Mouse (Mus musculus) hindbrain, embryonic 11.5 days (tissue): ENCODE data around the gene Vps26a. TPM values are rescaled to one million over a fixed set of nuclear protein-coding genes. Genes with fewer than 3 reads are reported as not detected.

Experiments used
- ATAC-seq: fragments of 200-750 bp; cut with Nextera tagmentation; 2 replicates; pipeline ENCODE4 v1.8.0; 2017; ENCODE audit warnings: mild to moderate bottlenecking, moderate TSS enrichment, moderate library complexity; ENCODE audit not compliant: low FRiP score
- DNase-seq: peaks from one replicate; pipeline ENCODE4 v3.0.0-alpha.2; 2015; ENCODE audit warnings: low spot score
- H3K27ac ChIP-seq: fragments of 300-500 bp; sonication (generic); 2 replicates; pipeline ENCODE4 v1.5.1; 2014; ENCODE audit warnings: mild to moderate bottlenecking, low read depth, low read length
- H3K27me3 ChIP-seq: fragments of 300-500 bp; sonication (generic); 2 replicates; pipeline ENCODE4 v1.6.1; 2014; ENCODE audit warnings: mild to moderate bottlenecking, low read length, moderate library complexity, mixed read lengths; ENCODE audit not compliant: control insufficient read depth, insufficient read depth
- H3K36me3 ChIP-seq: fragments of 300-500 bp; sonication (generic); 2 replicates; pipeline ENCODE4 v1.6.1; 2014; ENCODE audit warnings: mild to moderate bottlenecking, low read length, moderate library complexity, mixed read lengths; ENCODE audit not compliant: control insufficient read depth, insufficient read depth
- H3K4me1 ChIP-seq: fragments of 300-500 bp; sonication (generic); replicated peaks from 2 replicates; pipeline ENCODE4 v1.6.1; 2014; ENCODE audit warnings: low read length, mixed read lengths; ENCODE audit not compliant: control insufficient read depth, insufficient read depth
- H3K4me2 ChIP-seq: fragments of 300-500 bp; sonication (generic); replicated peaks from 2 replicates; pipeline ENCODE4 v1.6.1; 2014; ENCODE audit warnings: mild to moderate bottlenecking, low read depth, low read length
- H3K4me3 ChIP-seq: fragments of 300-500 bp; sonication (generic); 2 replicates; pipeline ENCODE4 v1.5.1; 2014; ENCODE audit warnings: low read depth, low read length
- H3K9ac ChIP-seq: fragments of 300-500 bp; sonication (generic); 2 replicates; pipeline ENCODE4 v1.6.1; 2014; ENCODE audit warnings: low read depth, low read length
- H3K9me3 ChIP-seq: fragments of 300-500 bp; sonication (generic); 2 replicates; pipeline ENCODE4 v1.6.1; 2016; ENCODE audit warnings: low read length; ENCODE audit not compliant: control insufficient read depth
- WGBS: fragments of 180-500 bp; shearing (Covaris S2); extraction: QIAGEN DNeasy Blood & Tissue Kit; methylation state at CpG from one replicate; pipeline ENCODE4 v1.1.7; 2014; 5-methylcytosine and 5-hydroxymethylcytosine counted together
- polyA plus RNA-seq: library from polyadenylated mRNA; unstranded; fragments of >200 nt; fragmentation: Nextera tagmentation; extraction: Ambion mirVana; gene quantifications from 2 replicates; pipeline ENCODE4 v1.2.1, GENCODE M21; 2014

Vps26a gene
- polyA plus RNA-seq, 1 experiment from 2014 or later = 91.4 TPM

GRCm38 (mm10) chr10:62512855-62513254, 26.2 kb upstream of the Vps26a start:
- Histone ChIP-seq H3K27me3 (no peaks in the 10 kb centered on the region), H3K36me3 (no peaks in the 10 kb centered on the region), H3K9me3 (no peaks in the 10 kb centered on the region), H3K4me3 (no peak overlapping the region), H3K4me2 (no peak overlapping the region), H3K27ac (no peak overlapping the region), H3K9ac (no peak overlapping the region), H3K4me1 (no peaks in the 10 kb centered on the region)
- WGBS = 91% methylated on average over 4 of the region's 4 CpGs
- ATAC-seq (no peak), DNase-seq (no peak)

GRCm38 (mm10) chr10:62511528-62511927, 24.9 kb upstream of the Vps26a start:
- ATAC-seq (no peak), DNase-seq (no peak)
- Histone ChIP-seq H3K4me2 (no peak overlapping the region), H3K4me3 (no peak overlapping the region), H3K4me1 (no peaks in the 10 kb centered on the region), H3K9ac (no peak overlapping the region), H3K27ac (no peak overlapping the region), H3K36me3 (no peaks in the 10 kb centered on the region), H3K9me3 (no peaks in the 10 kb centered on the region), H3K27me3 (no peaks in the 10 kb centered on the region)
- 90% methylated on average over 6 of the region's 6 CpGs for WGBS

GRCm38 (mm10) chr10:62509032-62509656, 22.5 kb upstream of the Vps26a start:
- ATAC-seq = no peak
- Histone ChIP-seq H3K36me3 (no peaks in the 10 kb centered on the region), H3K27me3 (no peaks in the 10 kb centered on the region), H3K4me3 (no peak overlapping the region), H3K27ac (no peak overlapping the region), H3K9me3 (no peaks in the 10 kb centered on the region), H3K4me1 (no peaks in the 10 kb centered on the region), H3K4me2 (no peak overlapping the region), H3K9ac (no peak overlapping the region)
- WGBS = 70% methylated on average over 11 of the region's 11 CpGs
- no peak for DNase-seq

- H3K9ac ChIP-seq = no peak overlapping the region; the same call in 1 of the 2 replicates
- H3K4me1 ChIP-seq = no peaks in the 10 kb centered on the region
- no peaks in the 10 kb centered on the region for H3K27me3 ChIP-seq
- peak overlapping the region; percentile 15; the same call in 1 of the 2 replicates for H3K4me3 ChIP-seq
- ATAC-seq = no peak
- DNase-seq = peak; percentile 25
- no peaks in the 10 kb centered on the region for H3K36me3 ChIP-seq
- no peaks in the 10 kb centered on the region for H3K9me3 ChIP-seq
- 7% methylated on average over 11 of the region's 11 CpGs for WGBS
- no peak overlapping the region for H3K27ac ChIP-seq
- peak overlapping the region; percentile 34 for H3K4me2 ChIP-seq
Observed at GRCm38 (mm10) chr10:62508459-62508858, 21.9 kb upstream of the Vps26a start.

GRCm38 (mm10) chr10:62507591-62508308, 21.1 kb upstream of the Vps26a start:
- Histone ChIP-seq H3K9me3 (no peaks in the 10 kb centered on the region), H3K27me3 (no peaks in the 10 kb centered on the region), H3K36me3 (no peaks in the 10 kb centered on the region), H3K9ac (no peak overlapping the region), H3K27ac (no peak overlapping the region), H3K4me1 (no peaks in the 10 kb centered on the region), H3K4me3 (no peak overlapping the region), H3K4me2 (peak overlapping the region; percentile 34)
- ATAC-seq = no peak
- DNase-seq = peak; percentile 35
- WGBS = 15% methylated on average over 18 of the region's 18 CpGs

- no peak overlapping the region for H3K27ac ChIP-seq
- H3K4me3 ChIP-seq = no peak overlapping the region
- DNase-seq = no peak
- no peak overlapping the region for H3K9ac ChIP-seq
- H3K9me3 ChIP-seq = no peaks in the 10 kb centered on the region
- ATAC-seq = no peak
- H3K36me3 ChIP-seq = no peaks in the 10 kb centered on the region
- WGBS = 92% methylated on average over 4 of the region's 4 CpGs
- H3K27me3 ChIP-seq = no peaks in the 10 kb centered on the region
- no peaks in the 10 kb centered on the region for H3K4me1 ChIP-seq
- H3K4me2 ChIP-seq = no peak overlapping the region
Observed at GRCm38 (mm10) chr10:62507071-62507470, 20.5 kb upstream of the Vps26a start.

- H3K4me1 ChIP-seq = no peaks in the 10 kb centered on the region
- no peak overlapping the region for H3K9ac ChIP-seq
- 85% methylated on average over 17 of the region's 17 CpGs for WGBS
- H3K27me3 ChIP-seq = no peaks in the 10 kb centered on the region
- no peak overlapping the region for H3K4me3 ChIP-seq
- H3K4me2 ChIP-seq = no peak overlapping the region
- no peaks in the 10 kb centered on the region for H3K9me3 ChIP-seq
- ATAC-seq (no peak), DNase-seq (no peak)
- no peak overlapping the region for H3K27ac ChIP-seq
- H3K36me3 ChIP-seq = no peaks in the 10 kb centered on the region
Observed at GRCm38 (mm10) chr10:62506019-62506556, 19.5 kb upstream of the Vps26a start.

GRCm38 (mm10) chr10:62505224-62505983, 18.8 kb upstream of the Vps26a start:
- Histone ChIP-seq H3K9me3 (no peaks in the 10 kb centered on the region), H3K4me1 (no peaks in the 10 kb centered on the region), H3K27me3 (no peaks in the 10 kb centered on the region), H3K36me3 (no peaks in the 10 kb centered on the region), H3K4me3 (no peak overlapping the region), H3K4me2 (no peak overlapping the region), H3K27ac (no peak overlapping the region), H3K9ac (no peak overlapping the region)
- 78% methylated on average over 9 of the region's 9 CpGs for WGBS
- ATAC-seq (no peak), DNase-seq (no peak)
